Mouse (Mus musculus) testis, adult 2 months (tissue): Measurements from ENCODE around the gene Dpf2. TPM values are rescaled to one million over a fixed set of nuclear protein-coding genes. Genes with fewer than 3 reads are reported as not detected.
"Not testable (repeated sequence)": the region's sequence is repeated elsewhere in the genome, so short reads cannot be mapped to it uniquely, and the experiment has no call there.

ENCODE experiments used
- H3K27ac ChIP-seq: fragments of 200-500 bp; 2 replicates; pipeline ENCODE4 v1.5.1; 2012; ENCODE audit warnings: low read depth, low read length; ENCODE audit not compliant: control insufficient read depth, insufficient read depth
- H3K27me3 ChIP-seq: fragments of 200-500 bp; 2 replicates; pipeline ENCODE4 v1.6.1; 2012; ENCODE audit warnings: mild to moderate bottlenecking, low read length, moderate library complexity; ENCODE audit not compliant: control insufficient read depth, insufficient read depth
- H3K36me3 ChIP-seq: fragments of 200-500 bp; 2 replicates; pipeline ENCODE4 v1.6.1; 2012; ENCODE audit warnings: mild to moderate bottlenecking, low read length; ENCODE audit not compliant: control insufficient read depth, insufficient read depth
- H3K4me1 ChIP-seq: fragments of 200-500 bp; 2 replicates; pipeline ENCODE4 v1.6.1; 2012; ENCODE audit warnings: low read length; ENCODE audit not compliant: control insufficient read depth, insufficient read depth
- H3K4me3 ChIP-seq: fragments of 200-500 bp; 2 replicates; pipeline ENCODE4 v1.5.1; 2012; ENCODE audit warnings: low read depth, mild to moderate bottlenecking, low read length, moderate library complexity, mixed read lengths; ENCODE audit not compliant: control insufficient read depth
- CTCF ChIP-seq: fragments of 200-500 bp; IDR thresholded peaks from 2 replicates; pipeline ENCODE4 v1.5.1; 2012; ENCODE audit warnings: low read depth, mild to moderate bottlenecking, inconsistent platforms, low read length, moderate library complexity; ENCODE audit not compliant: control insufficient read depth, insufficient read depth, insufficient replicate concordance
- POLR2A ChIP-seq: fragments of 200-500 bp; IDR thresholded peaks from 2 replicates; pipeline ENCODE4 v1.6.1; 2012; ENCODE audit warnings: low read depth, mild to moderate bottlenecking, inconsistent platforms, low read length, moderate library complexity; ENCODE audit not compliant: control insufficient read depth
- polyA plus RNA-seq: library from polyadenylated mRNA; depleted of rRNA; stranded (reverse); fragments of >200 nt; gene quantifications from 2 replicates; pipeline ENCODE4 v1.2.3, GENCODE M21; 2012

Gene Dpf2
- polyA plus RNA-seq, 1 experiment, result 69.2 TPM

DNA sequence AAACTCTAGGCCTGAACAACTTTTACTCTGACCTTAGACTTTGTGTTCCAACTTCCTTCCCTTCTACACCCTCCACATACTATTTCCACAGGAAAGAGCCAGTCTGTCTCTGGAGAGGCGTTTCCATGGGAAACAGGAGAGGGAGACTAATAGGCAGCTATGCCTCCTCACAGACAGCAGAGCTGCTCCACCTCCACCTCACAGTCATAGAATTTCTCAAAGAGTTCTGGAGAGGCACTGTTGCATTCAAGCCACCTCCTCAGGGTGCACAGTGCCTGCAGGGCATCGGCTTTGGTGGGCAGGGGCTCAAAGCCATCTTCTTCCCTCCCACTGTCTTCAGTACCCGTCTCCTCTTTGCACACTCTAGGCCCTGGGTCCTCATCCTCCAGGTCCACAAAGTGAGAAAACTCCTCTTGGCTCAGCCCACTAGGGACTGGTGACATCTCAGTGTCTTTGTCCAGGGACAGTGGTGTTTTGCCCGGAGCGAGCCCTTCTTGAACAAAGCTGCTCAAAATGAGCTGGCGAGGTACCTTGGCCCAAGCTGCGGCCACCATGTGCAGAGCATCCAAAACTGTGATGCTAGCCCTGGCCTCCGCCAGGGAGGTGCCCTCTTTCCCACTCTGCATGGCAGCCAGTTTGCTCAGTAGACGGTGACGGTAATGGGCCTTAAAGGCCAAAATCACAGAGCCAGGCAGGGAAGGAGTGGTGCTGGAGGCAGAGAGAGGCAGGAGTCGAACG lies 21.1 kb downstream of the Dpf2 start:
- TF ChIP-seq CTCF, result no peak
- no peak for TF ChIP-seq POLR2A
- H3K36me3 ChIP-seq, result peaks cover under 1% of the 10 kb centered on the region; the same call in 1 of the 2 replicates
- H3K27me3 ChIP-seq, result no peaks in the 10 kb centered on the region
- H3K4me1 ChIP-seq, result peaks cover 14% of the 10 kb centered on the region
- no peak overlapping the region for H3K27ac ChIP-seq
- H3K4me3 ChIP-seq, result no peak overlapping the region

DNA sequence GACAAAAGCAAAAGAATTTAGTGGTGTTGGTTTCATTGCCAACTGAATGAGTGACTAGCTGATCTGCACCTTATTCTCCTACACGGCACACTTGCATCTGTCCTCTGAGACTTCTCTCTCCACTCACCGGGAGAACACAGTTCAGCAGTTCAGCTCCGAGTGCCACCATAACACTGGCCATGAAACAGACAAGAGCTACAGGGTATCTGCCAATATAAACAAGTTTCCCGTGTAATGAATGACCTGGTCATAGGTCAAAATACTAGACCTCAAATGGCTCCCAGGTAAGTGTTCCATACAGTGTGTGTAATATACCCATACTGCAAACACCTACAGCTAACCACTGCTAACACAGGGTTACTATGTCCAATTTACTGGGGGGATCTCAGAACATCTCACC lies 23.6 kb downstream of the Dpf2 start:
- TF ChIP-seq CTCF (no peak), POLR2A (no peak)
- no peaks in the 10 kb centered on the region for H3K27me3 ChIP-seq

DNA sequence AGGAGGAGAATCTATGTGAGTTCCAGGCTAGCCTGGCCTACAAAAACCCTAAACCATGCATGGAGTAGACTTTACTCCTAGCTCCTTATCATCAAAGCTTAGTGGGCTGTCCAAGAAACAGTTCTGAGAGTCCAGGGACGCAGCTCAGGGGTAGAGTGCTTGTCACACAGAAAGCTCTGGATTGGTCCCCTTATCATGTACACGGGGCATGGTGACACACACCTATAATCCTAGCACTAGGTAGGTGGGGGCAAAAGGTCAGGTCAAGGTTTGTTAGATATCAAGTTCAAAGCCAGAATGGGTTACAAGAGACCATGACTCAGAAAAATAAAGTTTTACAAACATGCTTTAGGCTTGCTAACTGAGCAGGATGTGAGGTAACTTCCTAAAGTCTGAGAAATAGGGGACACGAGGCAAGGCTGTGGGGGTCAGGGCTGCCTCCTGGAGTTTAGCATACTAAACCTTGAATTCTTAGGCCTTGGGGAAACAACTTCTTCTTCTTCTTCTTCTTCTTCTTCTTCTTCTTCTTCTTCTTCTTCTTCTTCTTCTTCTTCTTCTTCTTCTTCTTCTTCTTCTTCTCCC lies 25.5 kb downstream of the Dpf2 start:
- Histone ChIP-seq H3K27me3 (no peaks in the 10 kb centered on the region), H3K36me3 (no peaks in the 10 kb centered on the region), H3K27ac (no peak overlapping the region), H3K4me3 (no peak overlapping the region), H3K4me1 (no peaks in the 10 kb centered on the region)
- no peak for TF ChIP-seq POLR2A
- no peak for TF ChIP-seq CTCF

More for the DNA sequence above, 23.6 kb downstream of the Dpf2 start:
- peaks cover 12% of the 10 kb centered on the region for H3K4me1 ChIP-seq
- H3K36me3 ChIP-seq, result no peaks in the 10 kb centered on the region
- H3K4me3 ChIP-seq, result no peak overlapping the region
- H3K27ac ChIP-seq, result no peak overlapping the region

DNA sequence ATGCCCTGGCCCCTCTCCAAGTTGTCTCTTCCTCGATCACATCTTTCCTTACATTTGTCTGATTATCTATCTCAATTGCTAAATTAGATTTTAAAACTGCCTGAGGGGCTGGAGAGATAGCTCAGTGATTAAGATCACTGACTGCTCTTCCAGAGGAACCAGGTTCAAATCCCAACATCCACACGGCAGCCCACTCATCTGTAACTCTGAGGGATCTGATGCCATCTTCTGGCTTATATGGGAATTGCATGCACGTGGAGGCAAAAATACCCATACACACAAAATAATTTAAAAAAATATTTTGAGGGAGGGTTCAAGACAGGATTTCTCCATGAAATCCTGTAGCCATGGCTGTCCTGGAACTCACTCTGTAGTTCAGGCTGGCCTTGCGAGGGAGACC lies 27.0 kb downstream of the Dpf2 start:
- Histone ChIP-seq H3K36me3 (no peaks in the 10 kb centered on the region), H3K4me1 (no peaks in the 10 kb centered on the region; the same call in 1 of the 2 replicates), H3K4me3 (no peak overlapping the region), H3K27me3 (no peaks in the 10 kb centered on the region), H3K27ac (no peak overlapping the region)
- TF ChIP-seq CTCF, result no peak
- no peak for TF ChIP-seq POLR2A

DNA sequence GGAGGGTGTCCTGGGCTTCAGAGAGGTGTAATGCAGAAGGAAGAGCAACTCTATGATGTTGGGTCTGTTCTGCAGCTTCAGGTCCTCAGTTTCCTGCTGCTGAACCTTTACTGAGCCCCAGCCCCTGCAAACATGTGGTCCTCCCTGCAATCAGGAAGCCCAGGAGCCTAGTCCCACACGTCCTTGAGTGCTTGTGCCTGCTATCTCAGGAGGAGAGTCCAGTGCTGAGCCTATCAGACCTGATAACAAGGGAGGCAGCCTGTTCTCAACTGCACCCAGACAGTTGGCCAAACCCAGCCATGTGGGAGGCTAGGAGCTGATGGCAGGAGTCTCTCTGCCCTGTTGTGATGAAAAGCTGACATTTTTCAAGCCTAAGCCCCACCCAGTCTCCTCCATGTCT lies 28.9 kb downstream of the Dpf2 start:
- no peak for TF ChIP-seq POLR2A
- TF ChIP-seq CTCF, result no peak
- no peak overlapping the region for H3K27ac ChIP-seq
- H3K36me3 ChIP-seq, result no peaks in the 10 kb centered on the region
- peaks cover 6% of the 10 kb centered on the region; the same call in 1 of the 2 replicates for H3K4me1 ChIP-seq
- H3K4me3 ChIP-seq, result no peak overlapping the region
- H3K27me3 ChIP-seq, result no peaks in the 10 kb centered on the region

DNA sequence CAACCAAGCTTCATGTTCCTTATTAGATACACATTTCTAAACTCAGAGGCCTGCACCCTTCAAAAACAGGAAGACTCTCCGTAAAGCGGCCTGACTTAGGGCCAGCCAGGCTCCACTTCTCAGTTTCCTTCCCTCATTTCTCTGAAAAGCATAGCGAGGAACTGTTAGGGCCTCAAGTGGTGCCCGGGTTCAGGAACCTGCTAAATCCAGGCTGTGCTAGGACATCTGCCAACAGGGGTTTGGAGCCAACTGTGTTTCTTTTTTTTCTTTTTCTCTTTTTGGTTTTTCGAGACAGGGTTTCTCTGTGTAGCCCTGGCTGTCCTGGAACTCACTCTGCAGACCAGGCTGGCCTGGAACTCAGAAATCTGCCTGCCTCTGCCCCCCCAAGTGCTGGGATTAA lies 30.7 kb downstream of the Dpf2 start:
- H3K36me3 ChIP-seq, H3K27me3 ChIP-seq, H3K4me3 ChIP-seq, H3K27ac ChIP-seq: not testable (repeated sequence)
- peaks cover 15% of the 10 kb centered on the region for H3K4me1 ChIP-seq

DNA sequence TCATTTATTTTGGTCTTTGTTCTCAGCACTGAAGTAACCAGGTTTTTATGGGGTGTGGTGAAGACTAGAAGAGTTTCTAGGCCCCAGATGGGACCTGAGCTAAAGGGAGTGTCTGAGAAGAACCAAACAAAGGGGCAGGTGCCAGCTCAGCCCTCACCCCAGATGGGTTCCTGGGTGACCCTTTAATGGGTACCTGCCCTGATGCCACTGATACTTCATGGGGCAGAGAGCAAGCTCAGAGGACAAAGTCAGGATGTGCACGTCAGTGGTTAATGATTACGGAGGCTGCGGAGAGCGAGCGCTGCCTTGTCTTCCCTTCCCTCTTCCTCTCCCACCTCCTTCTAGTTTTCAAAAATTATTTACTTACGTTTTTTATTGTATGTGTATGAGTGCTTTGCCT lies 31.7 kb downstream of the Dpf2 start:
- Histone ChIP-seq H3K4me1 (peaks cover 15% of the 10 kb centered on the region), H3K27ac (no peak overlapping the region), H3K36me3 (no peaks in the 10 kb centered on the region), H3K27me3 (no peaks in the 10 kb centered on the region), H3K4me3 (no peak overlapping the region)
- no peak for TF ChIP-seq CTCF
- TF ChIP-seq POLR2A, result no peak

DNA sequence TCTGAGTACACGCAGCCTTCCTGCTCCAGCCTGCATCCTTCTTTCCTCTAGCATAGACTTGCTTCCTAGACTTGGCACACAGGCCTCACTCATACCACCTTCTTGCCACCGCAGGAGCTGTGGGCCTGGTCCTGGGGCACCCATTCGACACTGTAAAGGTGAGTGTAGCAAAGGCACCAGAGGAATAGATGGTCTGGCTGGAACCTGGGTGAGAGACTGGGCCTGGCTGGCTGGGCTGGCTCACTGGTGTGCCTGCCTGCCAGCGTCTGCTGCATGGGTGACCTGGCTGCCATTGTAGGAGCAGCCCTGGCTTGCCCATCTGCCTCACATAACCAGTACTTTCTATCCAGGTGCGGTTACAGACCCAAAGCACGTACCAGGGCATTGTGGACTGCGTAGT lies 33.1 kb downstream of the Dpf2 start:
- no peak overlapping the region; the same call in 1 of the 2 replicates for H3K4me3 ChIP-seq
- TF ChIP-seq CTCF (no peak), POLR2A (no peak)
- H3K27ac ChIP-seq, result peak overlapping the region; percentile 40
- H3K4me1 ChIP-seq, result peaks cover 20% of the 10 kb centered on the region
- no peaks in the 10 kb centered on the region for H3K27me3 ChIP-seq
- no peaks in the 10 kb centered on the region for H3K36me3 ChIP-seq
